ENCODE assay signal across 17 mouse cellular contexts in the genomic region with DNA sequence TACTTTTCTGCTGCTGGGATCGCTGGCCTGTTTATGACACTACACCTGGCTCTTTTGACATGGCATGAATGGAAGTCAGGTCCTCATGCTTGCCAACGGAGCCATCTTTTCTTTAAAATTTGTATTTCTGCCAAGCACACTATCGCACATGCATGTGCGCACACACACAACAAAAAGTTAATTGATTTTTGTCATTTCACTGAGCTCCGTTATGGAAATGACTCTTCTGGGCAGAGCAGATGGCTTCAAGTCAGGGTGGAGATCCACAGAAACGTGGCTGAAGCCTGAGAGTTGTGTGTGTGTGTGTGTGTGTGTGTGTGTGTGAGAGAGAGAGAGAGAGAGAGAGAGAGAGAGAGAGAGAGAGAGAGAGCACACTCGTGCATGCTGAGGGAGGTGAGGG. TPM values are rescaled to one million over a fixed set of nuclear protein-coding genes. Genes with fewer than 3 reads are reported as not detected.
A peak's percentile ranks its signal among the peaks of the same experiment; 100 is the strongest.
DNase-seq lines count a peak whose midpoint lies in the region; ATAC-seq and TF ChIP-seq lines count a peak whose summit lies in the region.
"Had no signal": no experiment of that assay in that cellular context is flagged by ENCODE, and none has a peak within 500 bp of the region (broad histone marks: within the 10 kb centered on the region; RNA-seq: fewer than 3 reads in every experiment).

No protein-coding gene starts in this region.

- no peak for TF ChIP-seq CTCF in intestine, postnatal 0 days (IDR thresholded peaks at IDR 0.05; ENCODE audit: low read depth)

- no peak overlapping the region for H3K4me2 ChIP-seq in forebrain, embryonic 12.5 days
- H3K4me2 ChIP-seq in hindbrain, embryonic 13.5 days: no peak overlapping the region
- H3K4me2 ChIP-seq in midbrain, embryonic 14.5 days (ENCODE audit: low read length): no peak overlapping the region
- H3K4me2 ChIP-seq in intestine, postnatal 0 days (replicated peaks; ENCODE audit: low read depth): no peak overlapping the region
- H3K4me2 ChIP-seq: embryonic facial prominence, embryonic 12.5 days; liver, embryonic 15.5 days had no signal

- WGBS in forebrain, embryonic 12.5 days: 67% methylated on average over 7 of the region's 7 CpGs
- 52% methylated on average over 7 of the region's 7 CpGs for WGBS in hindbrain, embryonic 13.5 days
- 56% methylated on average over 7 of the region's 7 CpGs for WGBS in midbrain, embryonic 14.5 days
- 71% methylated on average over 7 of the region's 7 CpGs for WGBS in intestine, postnatal 0 days

- no peak overlapping the region for H3K4me3 ChIP-seq in forebrain, embryonic 12.5 days (replicated peaks)
- H3K4me3 ChIP-seq in hindbrain, embryonic 13.5 days: no peak overlapping the region
- H3K4me3 ChIP-seq in midbrain, embryonic 14.5 days (replicated peaks; ENCODE audit: low read depth, low read length): no peak overlapping the region
- no peak overlapping the region for H3K4me3 ChIP-seq in intestine, postnatal 0 days (ENCODE audit: low read depth, low read length)
- H3K4me3 ChIP-seq: embryonic facial prominence, embryonic 12.5 days; liver, embryonic 15.5 days had no signal

- H3K4me1 ChIP-seq in forebrain, embryonic 12.5 days: peaks cover 25% of the 10 kb centered on the region
- peaks cover 47% of the 10 kb centered on the region for H3K4me1 ChIP-seq in hindbrain, embryonic 13.5 days (replicated peaks)
- peaks cover 24% of the 10 kb centered on the region for H3K4me1 ChIP-seq in midbrain, embryonic 14.5 days (ENCODE audit: control insufficient read depth, insufficient read depth, low read length)
- H3K4me1 ChIP-seq in intestine, postnatal 0 days (replicated peaks; ENCODE audit: control insufficient read depth, insufficient read depth, low read length): no peaks in the 10 kb centered on the region
- H3K4me1 ChIP-seq: liver, embryonic 15.5 days had no signal

- H3K27me3 ChIP-seq in forebrain, embryonic 12.5 days: no peaks in the 10 kb centered on the region
- no peaks in the 10 kb centered on the region for H3K27me3 ChIP-seq in hindbrain, embryonic 13.5 days
- H3K27me3 ChIP-seq in midbrain, embryonic 14.5 days (ENCODE audit: control insufficient read depth, insufficient read depth, low read length): no peaks in the 10 kb centered on the region
- no peaks in the 10 kb centered on the region for H3K27me3 ChIP-seq in intestine, postnatal 0 days (replicated peaks; ENCODE audit: control insufficient read depth, insufficient read depth, low read length)
- H3K27me3 ChIP-seq: embryonic facial prominence, embryonic 12.5 days; liver, embryonic 15.5 days had no signal

- ATAC-seq in forebrain, embryonic 12.5 days (ENCODE audit: low FRiP score): no peak
- ATAC-seq in hindbrain, embryonic 13.5 days (ENCODE audit: low FRiP score): no peak
- ATAC-seq in midbrain, embryonic 14.5 days (ENCODE audit: low FRiP score, low TSS enrichment): no peak
- ATAC-seq in intestine, postnatal 0 days: no peak

- intact Hi-C loops in left cerebral cortex, postnatal 36 days (cut with DNase I): no loop called here

- DNase-seq in cerebellum, postnatal 10 days: peak; percentile 49 to 53
- DNase-seq in cerebellum, postnatal 36 days: no peak
- no peak for DNase-seq in midbrain, embryonic 14.5 days
- no peak for DNase-seq in kidney, adult 9 months
- no peak for DNase-seq in left cerebral cortex, postnatal 36 days (ENCODE audit: low spot score in 2 of 2)
- DNase-seq: adrenal gland, postnatal 25 days; kidney, adult 18-20 months; kidney, postnatal 25 days; layer of hippocampus, adult 9-11 months; right cerebral cortex, postnatal 14 days; thymus, postnatal 36 days had no signal

- H3K27ac ChIP-seq in forebrain, embryonic 12.5 days: peak overlapping the region; percentile 68
- peak overlapping the region; percentile 82 for H3K27ac ChIP-seq in hindbrain, embryonic 13.5 days
- H3K27ac ChIP-seq in midbrain, embryonic 14.5 days (replicated peaks; ENCODE audit: low read depth, low read length): peak overlapping the region; percentile 74
- no peak overlapping the region for H3K27ac ChIP-seq in intestine, postnatal 0 days (ENCODE audit: low read depth, low read length)
- H3K27ac ChIP-seq: embryonic facial prominence, embryonic 12.5 days; liver, embryonic 15.5 days had no signal

- no peaks in the 10 kb centered on the region for H3K9me3 ChIP-seq in forebrain, embryonic 12.5 days
- no peaks in the 10 kb centered on the region for H3K9me3 ChIP-seq in hindbrain, embryonic 13.5 days
- H3K9me3 ChIP-seq in midbrain, embryonic 14.5 days (ENCODE audit: control insufficient read depth, low read length): no peaks in the 10 kb centered on the region
- no peaks in the 10 kb centered on the region for H3K9me3 ChIP-seq in intestine, postnatal 0 days (ENCODE audit: control insufficient read depth)
- H3K9me3 ChIP-seq: embryonic facial prominence, embryonic 12.5 days had no signal

- no peaks in the 10 kb centered on the region for H3K36me3 ChIP-seq in forebrain, embryonic 12.5 days (replicated peaks)
- H3K36me3 ChIP-seq in hindbrain, embryonic 13.5 days: no peaks in the 10 kb centered on the region
- H3K36me3 ChIP-seq in midbrain, embryonic 14.5 days (ENCODE audit: control insufficient read depth, insufficient read depth, low read length): no peaks in the 10 kb centered on the region
- H3K36me3 ChIP-seq in intestine, postnatal 0 days (ENCODE audit: control insufficient read depth, insufficient read depth): no peaks in the 10 kb centered on the region
- H3K36me3 ChIP-seq: embryonic facial prominence, embryonic 12.5 days; liver, embryonic 15.5 days had no signal

- no peak overlapping the region for H3K9ac ChIP-seq in forebrain, embryonic 12.5 days
- no peak overlapping the region for H3K9ac ChIP-seq in hindbrain, embryonic 13.5 days
- no peak overlapping the region for H3K9ac ChIP-seq in midbrain, embryonic 14.5 days (replicated peaks; ENCODE audit: low read length)
- no peak overlapping the region for H3K9ac ChIP-seq in intestine, postnatal 0 days (ENCODE audit: low read depth, low read length)
- H3K9ac ChIP-seq: embryonic facial prominence, embryonic 12.5 days; liver, embryonic 15.5 days had no signal

RNA-seq across cellular contexts. Expression of gene Dok5, which starts 25.1 kb away (rescaled TPM):
- 14.6 and 15.2 TPM in 2 replicates for polyA plus RNA-seq in forebrain, embryonic 12.5 days (2016; fragmentation: Nextera tagmentation; extraction: Ambion mirVana)
- polyA plus RNA-seq in hindbrain, embryonic 13.5 days (2015; fragmentation: Nextera tagmentation; extraction: Ambion mirVana): 63.7 and 64.6 TPM in 2 replicates
- polyA plus RNA-seq in midbrain, embryonic 14.5 days (2014; fragmentation: Nextera tagmentation; extraction: Ambion mirVana): 31.5 and 43.0 TPM in 2 replicates
- polyA plus RNA-seq in intestine, postnatal 0 days (2015; fragmentation: Nextera tagmentation; extraction: Ambion mirVana): 0.63 and 0.78 TPM in 2 replicates
- 10 to 100 TPM; 29.6 to 31.4 TPM for total RNA-seq in left cerebral cortex, postnatal 36 days (2021)
- total RNA-seq: monocyte, adult 5-6 weeks had no signal

Comparison
In these comparisons a context has a peak if more than half of its experiments do, and no peak if none do; other contexts are left out.
1. DNase-seq: peak in cerebellum, postnatal 10 days (2 of 2); none in cerebellum, postnatal 36 days (0 of 2), midbrain, embryonic 14.5 days (single experiment), kidney, adult 9 months (single experiment) and left cerebral cortex, postnatal 36 days (0 of 2).